ENCODE assay signal across 21 mouse cellular contexts in the genomic region with DNA sequence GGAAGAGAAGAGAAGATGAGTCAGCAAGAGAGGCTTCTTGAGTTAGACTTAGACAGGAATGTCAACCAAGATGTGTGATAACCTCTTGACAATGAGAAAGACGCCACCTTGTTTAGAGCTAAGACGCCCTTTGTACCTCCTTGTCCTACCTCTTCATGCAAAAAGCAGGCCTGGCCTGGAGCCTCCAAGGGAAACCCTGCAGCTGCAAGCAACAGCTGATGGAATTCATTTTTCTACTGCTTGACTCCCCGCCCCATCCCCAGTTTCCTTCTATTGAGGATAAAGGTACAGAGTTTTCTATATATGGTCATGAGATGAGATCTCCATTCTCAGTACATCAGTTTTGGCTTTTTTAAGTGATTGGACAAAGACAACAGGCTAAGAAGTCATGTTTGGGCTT. TPM values are rescaled to one million over a fixed set of nuclear protein-coding genes. Genes with fewer than 3 reads are reported as not detected.
A peak's percentile ranks its signal among the peaks of the same experiment; 100 is the strongest.
DNase-seq lines count a peak whose midpoint lies in the region; ATAC-seq and TF ChIP-seq lines count a peak whose summit lies in the region.
"Had no signal": no experiment of that assay in that cellular context is flagged by ENCODE, and none has a peak within 500 bp of the region (broad histone marks: within the 10 kb centered on the region; RNA-seq: fewer than 3 reads in every experiment).

No protein-coding gene starts in this region.

- H3K4me3 ChIP-seq in gastrocnemius, adult 2 months: peak overlapping the region; percentile 27
- H3K4me3 ChIP-seq in heart, postnatal 0 days (ENCODE audit: low read depth, low read length): no peak overlapping the region
- no peak overlapping the region for H3K4me3 ChIP-seq in heart, embryonic 11.5 days (ENCODE audit: low read depth, low read length)
- H3K4me3 ChIP-seq in lung, embryonic 16.5 days (ENCODE audit: low read length): no peak overlapping the region
- no peak overlapping the region for H3K4me3 ChIP-seq in stomach, postnatal 0 days (ENCODE audit: low read depth, low read length)
- H3K4me3 ChIP-seq in liver, embryonic 12.5 days: no peak overlapping the region
- H3K4me3 ChIP-seq: forebrain, embryonic 15.5 days; hindbrain, embryonic 15.5 days; left cerebral cortex, adult 2 months; midbrain, embryonic 12.5 days; neural tube, embryonic 13.5 days had no signal

- DNase-seq in gastrocnemius, adult 2 months: no peak
- DNase-seq in gastrocnemius, postnatal 14 days: no peak
- no peak for DNase-seq in heart, postnatal 0 days (ENCODE audit: low spot score)
- no peak for DNase-seq in lung, postnatal 10 days
- no peak for DNase-seq in stomach, postnatal 0 days (ENCODE audit: low spot score)
- DNase-seq: adrenal gland, adult 8-10 months; cerebellum, adult 11 months; cerebellum, postnatal 36 days; kidney, adult 8-10 months; lung, postnatal 4 days; right cerebral cortex, postnatal 25 days; thymus, postnatal 4 days had no signal

- 68% methylated on average over 3 of the region's 3 CpGs for WGBS in heart, postnatal 0 days
- 82% methylated on average over 3 of the region's 3 CpGs for WGBS in heart, embryonic 11.5 days (ENCODE audit: insufficient replicate concordance)
- 63% methylated on average over 3 of the region's 3 CpGs for WGBS in lung, embryonic 16.5 days
- 41% methylated on average over 3 of the region's 3 CpGs for WGBS in stomach, postnatal 0 days
- 62% methylated on average over 3 of the region's 3 CpGs for WGBS in liver, embryonic 12.5 days (ENCODE audit: insufficient replicate concordance)

- TF ChIP-seq CTCF in gastrocnemius, adult 2 months (IDR thresholded peaks at IDR 0.05): no peak
- no peak for TF ChIP-seq CTCF in heart, postnatal 0 days (IDR thresholded peaks at IDR 0.05; ENCODE audit: low read depth)
- no peak for TF ChIP-seq CTCF in stomach, postnatal 0 days (IDR thresholded peaks at IDR 0.05; ENCODE audit: low read depth)

- intact Hi-C loops in gastrocnemius, adult 2 months (cut with DNase I): no loop called here
- intact Hi-C loops in gastrocnemius, postnatal 14 days (cut with DNase I; ENCODE audit: low total_unique reads): no loop called here

- peak overlapping the region; percentile 85 for H3K27ac ChIP-seq in gastrocnemius, adult 2 months
- H3K27ac ChIP-seq in heart, postnatal 0 days (ENCODE audit: low read depth): peak overlapping the region; percentile 65
- H3K27ac ChIP-seq in heart, embryonic 11.5 days (ENCODE audit: low read depth, low read length): no peak overlapping the region
- peak overlapping the region; percentile 62 for H3K27ac ChIP-seq in lung, embryonic 16.5 days (ENCODE audit: low read length)
- peak overlapping the region; percentile 31; the same call in 1 of the 2 replicates for H3K27ac ChIP-seq in stomach, postnatal 0 days (replicated peaks)
- no peak overlapping the region for H3K27ac ChIP-seq in liver, embryonic 12.5 days
- H3K27ac ChIP-seq: forebrain, embryonic 15.5 days; hindbrain, embryonic 15.5 days; left cerebral cortex, adult 2 months; liver, embryonic 14.5 days; midbrain, embryonic 12.5 days had no signal

- no peak for TF ChIP-seq EP300 in heart, postnatal 0 days (IDR thresholded peaks at IDR 0.05; ENCODE audit: low read depth)
- TF ChIP-seq EP300 in stomach, postnatal 0 days (optimal IDR thresholded peaks at IDR 0.05): no peak

- H3K27me3 ChIP-seq in heart, postnatal 0 days (ENCODE audit: control insufficient read depth, insufficient read depth, low read length): no peaks in the 10 kb centered on the region
- H3K27me3 ChIP-seq in heart, embryonic 11.5 days (ENCODE audit: control insufficient read depth, insufficient read depth, low read length): no peaks in the 10 kb centered on the region
- no peaks in the 10 kb centered on the region for H3K27me3 ChIP-seq in lung, embryonic 16.5 days (ENCODE audit: control insufficient read depth, insufficient read depth, low read depth, low read length)
- no peaks in the 10 kb centered on the region for H3K27me3 ChIP-seq in stomach, postnatal 0 days (ENCODE audit: control insufficient read depth, insufficient read depth, low read length)
- no peaks in the 10 kb centered on the region for H3K27me3 ChIP-seq in liver, embryonic 12.5 days (replicated peaks)
- H3K27me3 ChIP-seq: forebrain, embryonic 15.5 days; hindbrain, embryonic 15.5 days; midbrain, embryonic 12.5 days; neural tube, embryonic 13.5 days had no signal

- no peaks in the 10 kb centered on the region for H3K9me3 ChIP-seq in heart, postnatal 0 days (replicated peaks; ENCODE audit: control insufficient read depth, low read length)
- no peaks in the 10 kb centered on the region for H3K9me3 ChIP-seq in heart, embryonic 11.5 days (replicated peaks; ENCODE audit: control insufficient read depth, low read length)
- no peaks in the 10 kb centered on the region for H3K9me3 ChIP-seq in lung, embryonic 16.5 days (ENCODE audit: control insufficient read depth, low read length)
- H3K9me3 ChIP-seq in stomach, postnatal 0 days (ENCODE audit: control insufficient read depth, low read length): no peaks in the 10 kb centered on the region
- no peaks in the 10 kb centered on the region for H3K9me3 ChIP-seq in liver, embryonic 12.5 days (replicated peaks)
- H3K9me3 ChIP-seq: forebrain, embryonic 15.5 days; hindbrain, embryonic 15.5 days; midbrain, embryonic 12.5 days; neural tube, embryonic 13.5 days had no signal

- H3K36me3 ChIP-seq in heart, postnatal 0 days (replicated peaks; ENCODE audit: control insufficient read depth, insufficient read depth, low read length): peaks cover 65% of the 10 kb centered on the region
- peaks cover 39% of the 10 kb centered on the region for H3K36me3 ChIP-seq in heart, embryonic 11.5 days (ENCODE audit: control insufficient read depth, insufficient read depth, low read length)
- H3K36me3 ChIP-seq in lung, embryonic 16.5 days (ENCODE audit: control insufficient read depth, insufficient read depth, low read length): peaks cover 49% of the 10 kb centered on the region
- peaks cover 35% of the 10 kb centered on the region for H3K36me3 ChIP-seq in stomach, postnatal 0 days (ENCODE audit: control insufficient read depth, insufficient read depth, low read length)
- H3K36me3 ChIP-seq in liver, embryonic 12.5 days: peaks cover 16% of the 10 kb centered on the region; the same call in 1 of the 2 replicates
- H3K36me3 ChIP-seq: forebrain, embryonic 15.5 days; hindbrain, embryonic 15.5 days had no signal

- no peak overlapping the region for H3K9ac ChIP-seq in heart, postnatal 0 days (replicated peaks; ENCODE audit: low read depth, low read length)
- H3K9ac ChIP-seq in heart, embryonic 11.5 days (ENCODE audit: low read depth, low read length): no peak overlapping the region
- no peak overlapping the region for H3K9ac ChIP-seq in lung, embryonic 16.5 days (ENCODE audit: low read length)
- H3K9ac ChIP-seq in stomach, postnatal 0 days (ENCODE audit: low read length): no peak overlapping the region
- H3K9ac ChIP-seq in liver, embryonic 12.5 days: no peak overlapping the region
- H3K9ac ChIP-seq: forebrain, embryonic 15.5 days; hindbrain, embryonic 15.5 days; liver, embryonic 14.5 days; midbrain, embryonic 12.5 days; neural tube, embryonic 13.5 days had no signal

- peaks cover 27% of the 10 kb centered on the region for H3K4me1 ChIP-seq in heart, postnatal 0 days (ENCODE audit: control insufficient read depth, insufficient read depth)
- peaks cover 26% of the 10 kb centered on the region for H3K4me1 ChIP-seq in heart, embryonic 11.5 days (ENCODE audit: control insufficient read depth, insufficient read depth, low read length)
- H3K4me1 ChIP-seq in lung, embryonic 16.5 days (replicated peaks; ENCODE audit: control insufficient read depth, insufficient read depth, low read length): peaks cover 51% of the 10 kb centered on the region
- no peaks in the 10 kb centered on the region; the same call in 1 of the 2 replicates for H3K4me1 ChIP-seq in stomach, postnatal 0 days (replicated peaks; ENCODE audit: control insufficient read depth, insufficient read depth)
- H3K4me1 ChIP-seq in liver, embryonic 12.5 days: peaks cover 10% of the 10 kb centered on the region
- H3K4me1 ChIP-seq: forebrain, embryonic 15.5 days; midbrain, embryonic 12.5 days had no signal

- H3K4me2 ChIP-seq in heart, postnatal 0 days (ENCODE audit: low read depth, low read length): no peak overlapping the region
- H3K4me2 ChIP-seq in heart, embryonic 11.5 days: no peak overlapping the region
- no peak overlapping the region for H3K4me2 ChIP-seq in lung, embryonic 16.5 days (ENCODE audit: low read depth, low read length)
- H3K4me2 ChIP-seq in stomach, postnatal 0 days (replicated peaks; ENCODE audit: low read depth): no peak overlapping the region
- no peak overlapping the region for H3K4me2 ChIP-seq in liver, embryonic 12.5 days
- H3K4me2 ChIP-seq: forebrain, embryonic 15.5 days; hindbrain, embryonic 15.5 days; midbrain, embryonic 12.5 days; neural tube, embryonic 13.5 days had no signal

- ATAC-seq in heart, postnatal 0 days (ENCODE audit: insufficient read depth, low read depth): no peak
- ATAC-seq in heart, embryonic 11.5 days (replicated peaks; ENCODE audit: insufficient number of reproducible peaks, low FRiP score, low TSS enrichment): no peak
- ATAC-seq in lung, embryonic 16.5 days (ENCODE audit: low read depth): no peak
- no peak for ATAC-seq in stomach, postnatal 0 days (ENCODE audit: low FRiP score, low TSS enrichment)
- no peak for ATAC-seq in liver, embryonic 12.5 days
- ATAC-seq: forebrain, embryonic 15.5 days had no signal

RNA-seq across cellular contexts. Expression of gene Sparc, which starts 13.0 kb away (rescaled TPM):
- 100 to 1,000 TPM; 276 to 473 TPM for total RNA-seq in gastrocnemius, adult 2 months (2021)
- total RNA-seq in gastrocnemius, postnatal 14 days (2021): 1,000 to 10,000 TPM; 1,630 to 1,800 TPM
- total RNA-seq in heart, postnatal 0 days (2014; rRNA removed; ENCODE audit: low replicate concordance): 829 and 887 TPM in 2 replicates
- polyA plus RNA-seq in heart, postnatal 0 days (2015; fragmentation: Nextera tagmentation; extraction: Ambion mirVana): 1,674 and 1,711 TPM in 2 replicates
- 1,182 and 1,259 TPM in 2 replicates for polyA plus RNA-seq in heart, embryonic 11.5 days (2014; fragmentation: Nextera tagmentation; extraction: Ambion mirVana)
- 2,256 and 2,274 TPM in 2 replicates for polyA plus RNA-seq in lung, embryonic 16.5 days (2015; fragmentation: Nextera tagmentation; extraction: Ambion mirVana)
- polyA plus RNA-seq in stomach, postnatal 0 days (2015; fragmentation: Nextera tagmentation; extraction: Ambion mirVana): 1,616 and 1,849 TPM in 2 replicates
- polyA plus RNA-seq in liver, embryonic 12.5 days (2016; fragmentation: Nextera tagmentation; extraction: Ambion mirVana): 167 and 173 TPM in 2 replicates

RNA-seq across cellular contexts. Expression of gene Atox1, which starts 51.0 kb away (rescaled TPM):
- 10 to 100 TPM; 41.3 to 45.4 TPM for total RNA-seq in gastrocnemius, adult 2 months (2021)
- 10 to 100 TPM; 58.7 to 65.7 TPM for total RNA-seq in gastrocnemius, postnatal 14 days (2021)
- total RNA-seq in heart, postnatal 0 days (2014; rRNA removed; ENCODE audit: low replicate concordance): 262 and 340 TPM in 2 replicates
- 346 and 351 TPM in 2 replicates for polyA plus RNA-seq in heart, postnatal 0 days (2015; fragmentation: Nextera tagmentation; extraction: Ambion mirVana)
- 273 and 292 TPM in 2 replicates for polyA plus RNA-seq in heart, embryonic 11.5 days (2014; fragmentation: Nextera tagmentation; extraction: Ambion mirVana)
- 581 and 600 TPM in 2 replicates for polyA plus RNA-seq in lung, embryonic 16.5 days (2015; fragmentation: Nextera tagmentation; extraction: Ambion mirVana)
- polyA plus RNA-seq in stomach, postnatal 0 days (2015; fragmentation: Nextera tagmentation; extraction: Ambion mirVana): 508 and 530 TPM in 2 replicates
- 203 and 210 TPM in 2 replicates for polyA plus RNA-seq in liver, embryonic 12.5 days (2016; fragmentation: Nextera tagmentation; extraction: Ambion mirVana)

RNA-seq across cellular contexts. Expression of gene G3bp1, which starts 59.5 kb away (rescaled TPM):
- 10 to 100 TPM; 52.5 to 55.5 TPM for total RNA-seq in gastrocnemius, adult 2 months (2021)
- total RNA-seq in gastrocnemius, postnatal 14 days (2021): 10 to 100 TPM; 54.8 to 64.9 TPM
- 48.5 and 70.6 TPM in 2 replicates for total RNA-seq in heart, postnatal 0 days (2014; rRNA removed; ENCODE audit: low replicate concordance)
- polyA plus RNA-seq in heart, postnatal 0 days (2015; fragmentation: Nextera tagmentation; extraction: Ambion mirVana): 58.0 and 59.4 TPM in 2 replicates
- polyA plus RNA-seq in heart, embryonic 11.5 days (2014; fragmentation: Nextera tagmentation; extraction: Ambion mirVana): 125 and 133 TPM in 2 replicates
- polyA plus RNA-seq in lung, embryonic 16.5 days (2015; fragmentation: Nextera tagmentation; extraction: Ambion mirVana): 141 and 152 TPM in 2 replicates
- polyA plus RNA-seq in stomach, postnatal 0 days (2015; fragmentation: Nextera tagmentation; extraction: Ambion mirVana): 59.5 and 59.8 TPM in 2 replicates
- polyA plus RNA-seq in liver, embryonic 12.5 days (2016; fragmentation: Nextera tagmentation; extraction: Ambion mirVana): 136 TPM in 2 replicates

Comparison
In these comparisons a context has a peak if more than half of its experiments do, and no peak if none do; other contexts are left out.
1. H3K27ac ChIP-seq: peak in gastrocnemius, adult 2 months (single experiment), heart, postnatal 0 days (single experiment), lung, embryonic 16.5 days (single experiment) and stomach, postnatal 0 days (single experiment); none in heart, embryonic 11.5 days (single experiment) and liver, embryonic 12.5 days (single experiment).